Mouse (Mus musculus): ENCODE results near the gene Rfxap.
A peak's percentile ranks its signal among the peaks of the same experiment; 100 is the strongest.
"Not testable (repeated sequence)": the region's sequence is repeated elsewhere in the genome, so short reads cannot be mapped to it uniquely, and the experiment has no call there.

Gene Rfxap

GRCm38 (mm10) chr3:54766034-54766433 lies 41.6 kb downstream of the Rfxap start:
- DNase-seq = no peak

DNA sequence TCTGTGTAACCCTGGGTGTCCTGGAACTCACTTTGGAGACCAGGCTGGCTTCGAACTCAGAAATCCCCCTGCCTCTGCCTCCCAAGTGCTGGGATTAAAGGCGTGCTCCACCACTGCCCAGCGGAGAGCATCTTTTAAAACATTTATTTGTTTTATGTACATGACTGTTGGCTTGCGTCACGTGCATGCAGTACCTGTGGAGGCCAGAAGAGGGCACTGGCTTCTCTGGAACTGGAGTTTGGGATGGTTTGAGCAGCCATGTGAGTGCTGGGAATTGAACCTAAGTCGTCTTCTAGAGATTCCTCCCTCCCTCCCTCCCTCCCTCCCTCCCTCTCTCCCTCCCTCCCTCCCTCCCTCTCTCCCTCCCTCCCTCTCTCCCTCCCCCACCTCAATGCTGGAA lies 42.1 kb downstream of the Rfxap start:
- not testable (repeated sequence) for DNase-seq

DNA sequence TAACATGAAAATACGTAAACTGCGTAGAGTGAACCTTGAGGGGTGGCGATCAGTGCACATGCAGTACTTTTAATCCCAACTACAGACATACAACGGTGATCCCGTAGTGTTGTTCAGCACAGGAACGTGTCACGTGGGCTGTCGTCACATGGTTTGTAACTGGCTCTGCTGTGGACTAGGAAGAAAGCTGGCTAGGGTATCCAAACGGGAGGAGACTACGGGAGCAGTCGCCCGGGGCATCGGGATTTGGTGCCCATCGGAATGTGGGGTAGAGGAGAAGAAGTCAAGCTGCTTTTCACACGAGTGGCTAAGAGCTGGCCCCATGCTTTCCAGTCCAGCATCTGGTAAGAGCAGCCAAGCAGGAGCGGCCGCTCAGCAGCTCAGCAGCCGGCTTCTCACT lies 43.2 kb downstream of the Rfxap start:
- peak; percentile 68 for DNase-seq

DNA sequence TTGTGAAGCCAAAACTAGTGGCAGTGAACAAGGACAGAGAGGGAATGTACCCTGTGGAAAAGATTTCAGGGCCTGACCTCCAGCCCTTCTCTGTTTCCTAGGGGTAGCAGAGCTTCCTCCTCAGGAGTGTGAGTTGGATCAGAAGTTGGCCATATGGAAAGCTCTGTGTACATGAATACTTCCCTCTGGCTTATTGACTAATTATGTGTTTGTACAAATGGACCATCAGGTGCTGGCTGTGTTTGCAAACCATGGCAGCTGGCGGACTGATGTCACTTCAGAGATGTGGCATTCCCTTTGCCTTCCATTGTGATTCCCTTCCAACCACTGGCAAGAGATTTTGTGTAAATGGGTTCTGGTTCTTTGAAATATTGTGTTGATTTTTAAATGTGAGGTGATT lies 46.3 kb downstream of the Rfxap start:
- no peak for DNase-seq

- no peak for DNase-seq
Measured at GRCm38 (mm10) chr3:54760321-54761115, 47.1 kb downstream of the Rfxap start.

GRCm38 (mm10) chr3:54759211-54759610 lies 48.4 kb downstream of the Rfxap start:
- no peak for DNase-seq

DNA sequence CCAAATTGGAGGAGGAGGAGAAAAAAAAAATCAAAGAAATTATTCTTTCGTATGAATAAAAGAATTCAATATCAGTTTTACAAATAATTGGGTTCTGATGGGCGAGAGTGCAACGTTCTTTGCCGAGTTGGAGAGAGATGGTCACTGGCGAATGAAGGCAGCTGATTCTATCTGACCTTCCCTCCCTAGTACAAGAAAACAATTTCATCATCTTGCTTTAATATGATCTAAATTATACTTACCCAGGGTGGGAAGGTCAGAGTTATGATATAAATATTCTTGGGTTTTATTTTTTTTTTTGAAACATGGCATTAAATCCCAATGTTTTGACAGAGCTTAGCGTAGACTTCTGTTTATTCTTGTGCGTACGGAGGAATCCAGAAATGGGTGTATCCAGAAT lies 50.1 kb downstream of the Rfxap start:
- DNase-seq = no peak

- peak; percentile 53 for DNase-seq
Measured at GRCm38 (mm10) chr3:54756058-54756457, 51.5 kb downstream of the Rfxap start.

- DNase-seq = peak; percentile 85
Measured at GRCm38 (mm10) chr3:54755145-54756041, 52.2 kb downstream of the Rfxap start, which contains the start of gene Smad9. TSS of gene Smad9 (plus strand) at chr3:54755582.

GRCm38 (mm10) chr3:54753411-54753810 lies 54.2 kb downstream of the Rfxap start:
- DNase-seq = no peak

Data from cerebellum, adult 9-11 months (tissue).